Mouse (Mus musculus) midbrain, embryonic 12.5 days (tissue): ENCODE data around the gene Cpd. TPM values are rescaled to one million over a fixed set of nuclear protein-coding genes. Genes with fewer than 3 reads are reported as not detected.

ENCODE experiments used
- polyA plus RNA-seq: library from polyadenylated mRNA; unstranded; fragments of >200 nt; fragmentation: Nextera tagmentation; extraction: Ambion mirVana; gene quantifications from 2 replicates; pipeline ENCODE4 v1.2.1, GENCODE M21; 2016

Gene Cpd
- polyA plus RNA-seq, 1 experiment from 2014 or later: 13.7 TPM

Other genes starting within 250 kb of the Cpd start
- gene Abr, start 224.7 kb downstream of the Cpd start, polyA plus RNA-seq: 70.1 and 73.3 TPM in 2 replicates
- gene Bhlha9, start 174.5 kb downstream of the Cpd start, polyA plus RNA-seq: not detected in 2 replicates
- not detected in 2 replicates for gene Trarg1, start 167.2 kb downstream of the Cpd start, polyA plus RNA-seq
- gene Gosr1, start 83.4 kb downstream of the Cpd start, polyA plus RNA-seq: 26.0 and 26.7 TPM in 2 replicates
- not detected in 2 replicates for gene Tmigd1, start 55.1 kb upstream of the Cpd start, polyA plus RNA-seq
- gene Blmh, start 77.8 kb upstream of the Cpd start, polyA plus RNA-seq: 190 and 192 TPM in 2 replicates
- gene Slc6a4, start 151.6 kb upstream of the Cpd start, polyA plus RNA-seq: 0.63 and 0.80 TPM in 2 replicates
- 66.4 and 80.4 TPM in 2 replicates for gene Nsrp1, start 231.4 kb upstream of the Cpd start, polyA plus RNA-seq